Mouse (Mus musculus) intestine, postnatal 0 days (tissue): Measurements from ENCODE around the gene Adarb1. TPM values are rescaled to one million over a fixed set of nuclear protein-coding genes. Genes with fewer than 3 reads are reported as not detected.

Experiments used
- ATAC-seq: fragments of 200-750 bp; cut with Nextera tagmentation; 2 replicates; pipeline ENCODE4 v1.8.0; 2017; ENCODE audit warnings: mild to moderate bottlenecking, moderate TSS enrichment, moderate library complexity
- H3K27ac ChIP-seq: fragments of 300-500 bp; sonication (generic); 2 replicates; pipeline ENCODE4 v1.5.1; 2014; ENCODE audit warnings: mild to moderate bottlenecking, low read depth, low read length, moderate library complexity
- H3K27me3 ChIP-seq: fragments of 300-500 bp; sonication (generic); replicated peaks from 2 replicates; pipeline ENCODE4 v1.6.1; 2014; ENCODE audit warnings: low read length, mixed read lengths; ENCODE audit not compliant: control insufficient read depth, insufficient read depth
- H3K36me3 ChIP-seq: fragments of 300-500 bp; sonication (generic); 2 replicates; pipeline ENCODE4 v1.6.1; 2014; ENCODE audit warnings: mild to moderate bottlenecking, moderate library complexity; ENCODE audit not compliant: control insufficient read depth, insufficient read depth
- H3K4me1 ChIP-seq: fragments of 300-500 bp; sonication (generic); replicated peaks from 2 replicates; pipeline ENCODE4 v1.6.1; 2014; ENCODE audit warnings: antibody characterized with exemption, low read length, mixed read lengths; ENCODE audit not compliant: control insufficient read depth, insufficient read depth
- H3K4me2 ChIP-seq: fragments of 300-500 bp; sonication (generic); replicated peaks from 2 replicates; pipeline ENCODE4 v1.6.1; 2014; ENCODE audit warnings: low read depth, mild to moderate bottlenecking, moderate library complexity
- H3K4me3 ChIP-seq: fragments of 300-500 bp; sonication (generic); 2 replicates; pipeline ENCODE4 v1.5.1; 2014; ENCODE audit warnings: low read depth, low read length
- H3K9ac ChIP-seq: fragments of 300-500 bp; sonication (generic); 2 replicates; pipeline ENCODE4 v1.6.1; 2014; ENCODE audit warnings: mild to moderate bottlenecking, low read depth, low read length
- H3K9me3 ChIP-seq: fragments of 300-500 bp; sonication (generic); 2 replicates; pipeline ENCODE4 v1.6.1; 2016; ENCODE audit warnings: mixed run types; ENCODE audit not compliant: control insufficient read depth
- CTCF ChIP-seq: sonication (generic); IDR thresholded peaks from 2 replicates; pipeline ENCODE4 v1.5.1; 2016; ENCODE audit warnings: low read depth, mild to moderate bottlenecking, control low read depth, antibody characterized with exemption, moderate library complexity
- WGBS: fragments of 180-500 bp; shearing (Covaris S2); extraction: QIAGEN DNeasy Blood & Tissue Kit; methylation state at CpG from one replicate; pipeline ENCODE4 v1.1.7; 2014; 5-methylcytosine and 5-hydroxymethylcytosine counted together
- polyA plus RNA-seq: library from polyadenylated mRNA; unstranded; fragments of >200 nt; fragmentation: Nextera tagmentation; extraction: Ambion mirVana; gene quantifications from 2 replicates; pipeline ENCODE4 v1.2.1, GENCODE M21; 2015

Gene Adarb1
- polyA plus RNA-seq, 1 experiment from 2014 or later, result 1.5 TPM

DNA sequence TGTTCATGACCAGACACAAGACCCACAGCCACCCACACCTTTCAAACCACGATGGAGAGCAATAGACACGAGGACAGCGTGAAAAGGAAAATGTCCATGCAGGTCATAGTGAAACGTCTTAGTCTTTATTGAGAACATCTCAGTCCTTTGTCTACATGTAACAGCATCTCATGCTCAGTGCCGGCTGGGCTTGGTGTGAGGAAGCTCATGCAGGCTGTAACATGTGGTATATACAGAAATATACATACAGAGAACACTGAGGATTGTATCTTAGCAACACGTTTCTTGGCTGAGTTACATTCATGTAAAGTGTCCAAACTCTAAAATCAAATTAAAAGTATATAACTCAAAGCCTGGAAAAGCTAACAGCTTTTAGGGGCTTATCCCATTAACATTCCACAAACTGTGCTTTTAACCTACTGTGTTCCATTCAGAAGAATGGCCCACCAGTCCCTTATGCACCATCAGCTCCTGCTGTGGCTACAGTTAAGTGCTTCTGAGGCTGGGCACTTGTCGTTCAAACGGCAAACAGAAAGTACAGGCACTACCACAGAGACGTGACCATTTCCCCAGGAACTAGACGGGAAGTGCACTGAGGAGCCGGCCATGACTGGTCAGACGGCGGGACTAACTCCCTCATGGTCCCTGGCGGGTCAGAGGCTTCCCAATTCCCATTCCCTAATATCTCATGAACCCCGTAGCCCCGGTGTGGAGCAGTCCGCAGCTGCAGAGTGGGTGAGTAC lies 127.3 kb downstream of the Adarb1 start:
- no peaks in the 10 kb centered on the region for H3K27me3 ChIP-seq
- no peak for ATAC-seq

DNA sequence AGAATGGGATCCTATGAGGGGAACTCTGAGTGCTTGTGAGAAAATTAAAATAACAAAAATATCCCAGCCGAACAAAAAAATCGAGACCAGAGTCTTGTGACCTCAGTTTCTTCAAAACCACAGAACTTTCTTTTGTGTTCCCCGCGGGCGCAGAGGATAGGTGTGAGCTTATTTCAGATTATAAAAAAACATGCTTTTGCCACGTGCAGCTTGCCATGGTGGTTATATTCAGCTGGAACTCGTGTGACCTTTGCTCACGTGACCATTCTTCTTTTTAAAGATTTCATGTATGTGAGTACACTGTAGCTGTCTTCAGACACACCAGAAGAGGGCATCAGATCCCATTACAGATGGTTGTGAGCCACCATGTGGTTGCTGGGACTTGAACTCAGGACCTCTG lies 128.5 kb downstream of the Adarb1 start:
- WGBS, result 89% methylated on average over 8 of the region's 8 CpGs
- H3K4me3 ChIP-seq, result no peak overlapping the region
- H3K9ac ChIP-seq, result no peak overlapping the region
- H3K27ac ChIP-seq, result no peak overlapping the region
- ATAC-seq, result no peak
- no peaks in the 10 kb centered on the region for H3K36me3 ChIP-seq
- TF ChIP-seq CTCF, result no peak
- no peak overlapping the region for H3K4me2 ChIP-seq
- H3K9me3 ChIP-seq, result no peaks in the 10 kb centered on the region
- H3K4me1 ChIP-seq, result no peaks in the 10 kb centered on the region
- no peaks in the 10 kb centered on the region for H3K27me3 ChIP-seq

More for the DNA sequence above, 127.3 kb downstream of the Adarb1 start:
- 78% methylated on average over 17 of the region's 17 CpGs for WGBS
- H3K9me3 ChIP-seq, result no peaks in the 10 kb centered on the region
- TF ChIP-seq CTCF, result no peak
- H3K4me2 ChIP-seq, result no peak overlapping the region
- H3K27ac ChIP-seq, result no peak overlapping the region
- H3K36me3 ChIP-seq, result no peaks in the 10 kb centered on the region
- H3K4me1 ChIP-seq, result no peaks in the 10 kb centered on the region
- H3K9ac ChIP-seq, result no peak overlapping the region
- H3K4me3 ChIP-seq, result no peak overlapping the region

DNA sequence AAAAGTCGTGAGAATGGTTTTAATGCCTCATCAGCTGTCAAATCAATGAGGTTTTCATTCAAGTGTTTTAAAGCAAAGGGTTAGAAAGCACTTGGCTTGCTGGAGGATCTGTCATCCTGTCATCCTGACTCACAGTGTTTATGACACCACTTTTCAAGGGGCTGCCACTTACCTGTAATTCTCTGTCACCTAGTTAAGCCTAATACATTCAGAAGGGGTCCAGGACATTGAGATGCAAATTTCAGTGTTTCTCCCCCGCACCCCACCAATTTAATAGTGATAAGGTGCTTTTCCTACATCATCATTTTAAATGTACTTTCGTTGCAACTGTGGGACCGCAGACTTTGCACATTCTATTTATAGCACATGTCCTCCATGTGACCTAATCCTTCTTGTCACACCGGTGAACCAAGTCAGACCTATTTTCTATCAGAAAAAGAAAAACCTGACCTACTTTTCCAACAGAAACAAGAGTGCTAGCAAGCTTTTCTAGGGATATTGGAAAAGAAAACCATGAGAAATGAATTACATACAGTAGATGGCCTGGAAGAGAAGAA lies 129.4 kb downstream of the Adarb1 start:
- WGBS, result 25% methylated on average over 5 of the region's 5 CpGs
- ATAC-seq, result no peak

DNA sequence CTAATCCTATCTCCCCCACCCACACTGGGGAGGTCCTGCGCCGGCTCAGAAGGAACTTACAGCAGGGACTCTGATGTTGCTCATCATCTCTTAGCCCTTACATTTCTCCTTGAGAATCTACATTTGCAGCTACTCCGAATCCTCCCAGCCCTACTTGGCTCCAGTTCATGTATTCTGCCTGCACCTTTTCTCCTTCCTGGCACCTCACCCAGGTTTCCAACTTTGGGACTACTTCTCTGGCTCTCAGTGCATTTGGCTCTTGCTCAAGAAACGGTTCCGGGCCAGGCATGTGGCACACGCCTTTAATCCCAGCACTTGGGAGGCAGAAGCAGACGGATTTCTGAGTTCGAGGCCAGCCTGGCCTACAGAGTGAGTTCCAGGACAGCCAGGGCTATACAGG lies 130.4 kb downstream of the Adarb1 start:
- H3K4me3 ChIP-seq, result no peak overlapping the region
- no peak overlapping the region for H3K27ac ChIP-seq
- H3K27me3 ChIP-seq, result no peaks in the 10 kb centered on the region
- no peaks in the 10 kb centered on the region for H3K36me3 ChIP-seq
- TF ChIP-seq CTCF, result no peak
- H3K4me2 ChIP-seq, result no peak overlapping the region
- H3K9ac ChIP-seq, result no peak overlapping the region
- WGBS, result 81% methylated on average over 8 of the region's 8 CpGs
- no peak for ATAC-seq
- H3K9me3 ChIP-seq, result no peaks in the 10 kb centered on the region
- H3K4me1 ChIP-seq, result no peaks in the 10 kb centered on the region

More for the DNA sequence above, 129.4 kb downstream of the Adarb1 start:
- Histone ChIP-seq H3K4me3 (no peak overlapping the region), H3K4me1 (no peaks in the 10 kb centered on the region), H3K9me3 (no peaks in the 10 kb centered on the region), H3K27ac (no peak overlapping the region), H3K9ac (no peak overlapping the region), H3K36me3 (no peaks in the 10 kb centered on the region), H3K4me2 (no peak overlapping the region; the same call in 1 of the 2 replicates), H3K27me3 (no peaks in the 10 kb centered on the region)
- no peak for TF ChIP-seq CTCF

DNA sequence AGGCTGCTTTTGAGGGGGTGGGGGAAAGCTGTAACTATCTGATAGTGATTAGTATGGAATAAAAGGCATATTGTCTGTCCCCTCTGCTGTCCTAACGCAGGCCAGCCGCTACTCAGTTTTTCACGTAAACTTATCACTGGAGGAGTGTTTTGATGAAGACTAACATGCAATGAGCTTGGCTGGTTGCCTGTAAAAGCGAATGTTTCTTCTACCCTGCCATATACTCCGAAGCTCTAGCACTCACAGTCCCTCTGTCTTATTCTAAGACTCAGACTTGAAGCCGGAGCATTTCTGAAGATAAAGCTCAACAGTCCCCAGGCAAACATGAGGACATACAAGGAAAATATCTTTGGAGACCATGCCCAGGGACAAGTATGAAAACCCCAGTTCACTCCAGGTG lies 133.2 kb downstream of the Adarb1 start:
- Histone ChIP-seq H3K4me3 (no peak overlapping the region), H3K27ac (no peak overlapping the region), H3K4me2 (no peak overlapping the region), H3K9ac (no peak overlapping the region), H3K36me3 (no peaks in the 10 kb centered on the region), H3K9me3 (no peaks in the 10 kb centered on the region), H3K27me3 (no peaks in the 10 kb centered on the region), H3K4me1 (no peaks in the 10 kb centered on the region)
- no peak for TF ChIP-seq CTCF
- WGBS, result 52% methylated on average over 6 of the region's 6 CpGs
- no peak for ATAC-seq

DNA sequence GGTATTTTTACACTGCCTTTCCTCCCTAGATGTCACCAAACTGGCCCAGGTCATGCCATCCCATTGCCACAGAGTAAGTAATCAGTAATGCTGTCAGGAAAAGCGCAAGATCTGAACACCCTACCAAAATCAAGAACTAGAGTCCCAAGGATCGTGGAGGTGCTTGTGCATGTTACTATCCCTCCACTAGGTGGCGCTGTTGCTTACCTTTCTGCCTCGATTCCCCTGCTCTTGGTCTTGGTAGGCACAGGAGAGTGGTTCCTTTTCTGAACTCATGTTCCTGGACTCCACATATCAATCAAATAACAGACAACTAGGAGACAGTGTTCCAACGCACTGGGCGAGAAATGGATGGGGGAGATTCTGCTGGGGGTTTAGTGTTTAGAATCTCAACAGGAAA lies 135.2 kb downstream of the Adarb1 start:
- H3K4me1 ChIP-seq, result no peaks in the 10 kb centered on the region
- no peaks in the 10 kb centered on the region for H3K27me3 ChIP-seq
- peak; percentile 96 for TF ChIP-seq CTCF
- H3K36me3 ChIP-seq, result no peaks in the 10 kb centered on the region
- ATAC-seq, result no peak
- H3K4me3 ChIP-seq, result no peak overlapping the region
- no peak overlapping the region for H3K27ac ChIP-seq
- H3K9me3 ChIP-seq, result no peaks in the 10 kb centered on the region
- WGBS, result 28% methylated on average over 6 of the region's 6 CpGs
- no peak overlapping the region for H3K9ac ChIP-seq
- no peak overlapping the region for H3K4me2 ChIP-seq
